Mouse (Mus musculus): ENCODE measurements around the gene Ston1.

- TF ChIP-seq CTCF (IDR thresholded peaks at IDR 0.05; ENCODE audit: extremely low read depth, insufficient read depth, low read length) = no peak
- TF ChIP-seq POLR2A (IDR thresholded peaks at IDR 0.05; ENCODE audit: extremely low read depth, insufficient read depth, low read length) = no peak
These were observed 73.3 kb downstream of the Ston1 start for GRCm38 (mm10) chr17:88670800-88671199.
